Mouse (Mus musculus) cerebellum, adult 18-20 months (tissue): ENCODE results near the gene Ano4.

ENCODE experiments used
- DNase-seq, 2 experiments: peaks; one replicate each; pipeline ENCODE4 v3.0.0; 2021

Ano4 gene

DNA sequence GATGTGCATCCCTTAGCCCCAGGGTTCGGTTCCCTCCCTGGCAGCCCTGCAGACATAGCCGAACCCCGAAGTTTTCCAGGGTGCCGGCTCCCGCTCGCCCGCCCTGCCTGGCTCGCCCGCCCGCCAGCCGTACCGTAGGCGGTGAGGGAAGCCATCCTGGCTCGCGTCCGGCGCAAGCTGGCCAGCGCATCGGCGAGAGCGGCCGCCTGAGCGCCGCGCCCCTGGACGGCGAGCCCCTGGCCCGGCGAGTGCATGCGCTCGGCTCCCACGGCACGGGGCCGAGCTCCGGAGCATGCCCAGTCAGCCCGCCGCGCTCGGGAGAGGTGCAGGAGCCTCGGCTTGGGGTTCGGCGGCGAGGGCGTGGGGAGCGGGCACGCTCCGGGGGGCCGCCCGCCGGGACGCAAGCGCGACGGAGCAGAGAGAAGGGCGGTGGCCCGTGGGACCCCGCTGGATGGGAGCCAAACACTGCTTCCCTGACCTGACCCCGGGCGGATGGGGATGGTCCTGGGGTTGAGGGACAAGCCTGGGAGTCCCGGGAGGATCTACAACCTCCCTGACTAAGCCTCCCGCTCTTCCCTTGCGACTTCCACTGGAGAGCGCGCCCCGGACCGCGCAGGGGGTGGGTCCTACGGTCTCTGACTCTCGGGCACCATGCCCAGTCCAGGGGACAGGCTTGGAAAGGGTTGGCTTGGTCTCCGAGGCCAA, at the start of gene Ano4:
Ano4 (minus strand) TSS at position 272 of the 705 bp plus-strand sequence.
- peak in 1 of 2 experiments; percentile 27 for DNase-seq

DNA sequence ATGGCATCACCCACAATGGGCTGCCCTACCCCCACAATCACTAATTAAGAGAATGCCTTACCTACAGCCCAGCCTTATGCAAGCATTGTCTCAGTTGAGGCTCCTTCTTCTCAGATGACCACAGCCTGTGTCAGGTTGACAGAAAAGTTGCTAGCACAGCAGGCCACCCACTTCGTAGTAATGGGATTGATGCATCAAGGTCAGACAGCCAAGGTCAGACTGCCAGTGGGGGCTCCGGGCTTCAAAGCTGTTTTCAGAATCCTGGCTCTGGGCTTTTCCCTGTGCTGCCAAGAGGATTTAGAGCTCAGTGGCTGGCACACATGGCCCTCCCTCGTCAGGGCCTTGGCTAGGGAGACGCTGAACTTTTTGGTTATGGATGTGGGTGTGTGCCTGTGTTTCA, 48.1 kb upstream of the Ano4 start:
- no peak for DNase-seq

DNA sequence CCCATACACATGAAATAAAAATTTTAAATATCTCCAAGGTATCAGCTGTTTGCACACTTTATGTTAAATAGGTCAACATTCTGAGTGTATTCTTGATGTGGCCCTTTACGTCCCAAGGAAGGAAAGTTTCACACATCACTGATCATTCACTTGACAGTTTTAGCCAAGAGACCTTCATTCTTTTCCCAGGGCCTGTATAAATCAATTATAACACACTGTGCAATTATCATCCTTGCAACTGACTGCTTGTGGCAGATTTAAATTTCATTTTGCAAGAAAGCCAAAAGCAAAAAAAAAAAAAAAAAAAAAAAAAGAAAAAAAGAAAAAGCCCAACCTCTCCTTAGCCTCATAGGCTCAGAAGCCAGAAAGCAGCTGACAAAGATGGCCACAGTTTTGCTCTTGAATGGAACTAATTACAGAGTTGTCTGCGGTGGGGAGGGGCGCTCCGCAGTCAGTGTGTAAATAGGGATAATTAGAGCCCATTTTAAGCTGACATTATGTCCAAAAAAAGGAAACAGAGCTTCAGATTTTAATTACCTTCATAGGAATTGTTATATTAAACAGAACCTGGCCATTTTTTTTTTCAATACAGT, 47.1 kb upstream of the Ano4 start:
- no peak for DNase-seq

DNA sequence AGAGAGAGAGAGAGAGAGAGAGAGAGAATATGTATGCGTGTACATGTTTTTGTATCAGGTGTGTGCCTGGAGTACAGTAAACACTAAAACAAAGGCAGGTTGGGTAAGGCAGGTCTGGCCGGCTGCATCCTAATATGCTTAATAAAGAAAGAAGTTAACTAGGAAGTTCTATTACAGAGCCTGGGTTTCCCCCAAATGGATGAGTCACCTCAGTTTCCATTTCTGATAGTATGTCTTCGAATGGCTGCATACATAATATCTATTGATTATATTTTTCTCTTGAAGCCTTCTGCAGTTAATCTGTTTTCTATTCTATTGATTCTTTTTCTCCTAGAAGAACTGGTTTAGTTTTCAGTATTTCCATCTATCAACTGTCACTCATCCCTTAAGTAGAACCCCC, 41.9 kb upstream of the Ano4 start:
- no peak for DNase-seq

DNA sequence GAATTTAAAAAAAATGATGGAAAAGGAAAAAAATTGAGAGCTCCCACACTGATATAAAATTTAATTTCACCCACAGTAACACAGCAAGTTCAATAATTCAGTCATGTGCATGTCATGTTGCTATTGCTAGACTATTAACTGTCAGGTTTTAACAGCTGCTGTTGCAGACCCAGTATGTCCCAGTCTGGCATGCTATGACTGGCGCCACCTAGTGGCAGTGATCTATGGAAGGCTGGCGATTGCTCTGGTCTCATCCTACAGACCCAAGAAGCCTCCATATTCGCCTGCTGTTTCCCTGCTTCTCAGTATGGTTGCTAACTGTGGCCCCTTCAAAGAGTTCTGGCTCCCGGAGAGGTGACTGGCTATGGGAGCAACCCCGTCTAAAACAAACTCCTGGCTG, 38.9 kb upstream of the Ano4 start:
- peak; percentile 58 to 69 for DNase-seq

DNA sequence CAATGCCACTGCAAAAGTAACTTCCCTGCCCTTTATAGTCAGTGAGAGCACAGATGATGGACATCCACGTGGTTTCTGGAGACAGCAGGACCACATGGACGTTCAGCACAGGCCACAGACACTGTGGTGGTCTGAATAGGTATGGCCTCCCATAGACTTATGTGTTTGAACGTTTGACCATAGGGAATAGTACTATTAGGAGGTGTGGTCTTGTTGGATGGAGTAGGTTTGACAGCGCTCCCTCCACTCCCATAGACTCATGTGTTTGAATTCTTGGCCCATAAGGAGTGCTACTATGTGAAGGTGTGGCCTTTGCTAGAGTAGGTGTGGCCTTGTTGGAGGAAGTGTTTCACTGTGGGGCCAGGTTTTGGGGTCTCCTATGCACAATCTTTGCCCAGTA, 33.2 kb upstream of the Ano4 start:
- DNase-seq: no peak

DNA sequence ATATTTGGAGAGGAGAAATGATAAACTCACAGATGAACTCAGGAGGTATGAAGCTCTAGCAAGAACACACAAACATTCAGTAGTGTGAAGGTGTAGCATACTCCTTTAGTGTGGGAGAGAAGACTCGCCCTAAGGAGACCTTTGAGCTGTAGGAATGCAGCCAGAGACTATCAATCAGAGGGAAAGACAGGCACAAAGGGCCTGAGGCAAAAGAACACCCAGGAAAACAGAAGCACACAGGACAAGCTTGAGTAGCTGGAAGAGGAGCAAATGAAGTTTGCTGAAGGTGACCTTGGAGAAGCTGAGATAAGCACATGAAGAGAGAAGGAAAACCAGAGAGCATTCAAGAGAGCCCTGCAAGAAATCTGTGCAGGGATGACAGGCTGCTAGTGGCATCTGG, 25.5 kb upstream of the Ano4 start:
- no peak for DNase-seq

DNA sequence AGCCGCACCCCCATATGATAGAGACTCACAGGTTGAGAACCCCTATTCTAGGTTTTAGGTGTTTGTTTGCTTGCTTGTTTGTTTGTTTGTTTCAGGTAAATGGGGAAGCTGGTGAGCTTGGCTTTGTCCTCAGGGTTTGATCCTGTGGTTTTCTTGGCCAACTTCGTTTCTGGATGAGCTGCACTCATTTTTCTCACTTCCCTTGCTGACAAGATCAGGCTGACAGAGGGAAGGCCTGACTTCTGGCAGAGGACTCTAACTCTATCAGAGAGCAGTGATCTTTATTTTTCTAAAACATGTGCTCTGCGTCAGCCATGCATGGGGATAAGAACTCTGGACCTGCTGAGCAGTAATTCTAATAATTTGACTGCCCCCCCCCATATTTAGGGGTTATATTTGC, 14.4 kb upstream of the Ano4 start:
- DNase-seq: no peak

DNA sequence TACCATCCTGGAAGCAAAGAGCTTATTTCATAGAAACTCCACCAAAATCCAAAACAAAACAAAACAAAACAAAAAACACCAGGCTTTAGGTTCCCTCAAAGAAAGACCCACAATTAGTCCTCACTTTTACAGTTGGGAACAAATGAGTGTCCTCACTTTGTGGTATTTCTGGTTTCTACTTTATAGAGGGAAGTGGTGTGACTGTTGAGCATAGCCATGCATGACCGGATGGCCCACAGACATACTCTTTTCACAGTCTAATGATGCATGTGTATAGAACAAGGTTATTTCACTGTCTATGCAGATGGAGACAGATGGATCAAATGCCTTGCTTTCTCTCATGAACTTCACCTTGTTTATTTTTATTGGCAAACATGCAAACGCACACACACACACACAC, 10.1 kb upstream of the Ano4 start:
- no peak for DNase-seq

DNA sequence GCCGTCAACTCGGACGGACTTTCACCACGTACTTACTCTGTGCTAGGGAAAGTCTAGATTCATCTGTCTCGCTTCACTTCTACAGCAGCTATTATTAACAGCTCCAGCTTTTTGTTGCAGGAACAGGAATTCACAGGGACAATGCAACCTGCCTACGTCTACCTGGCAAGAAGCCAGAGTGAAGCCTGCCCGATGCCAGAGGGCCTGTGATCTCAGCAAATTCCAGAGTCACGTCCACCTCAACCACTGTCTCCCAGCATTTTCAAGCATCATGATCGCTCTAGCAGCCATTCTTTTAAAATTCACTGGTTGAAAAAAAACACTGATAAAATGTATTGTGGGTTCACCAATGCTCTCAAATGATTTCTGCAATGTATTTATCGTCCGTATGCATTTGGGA, 6.9 kb upstream of the Ano4 start:
- no peak for DNase-seq

DNA sequence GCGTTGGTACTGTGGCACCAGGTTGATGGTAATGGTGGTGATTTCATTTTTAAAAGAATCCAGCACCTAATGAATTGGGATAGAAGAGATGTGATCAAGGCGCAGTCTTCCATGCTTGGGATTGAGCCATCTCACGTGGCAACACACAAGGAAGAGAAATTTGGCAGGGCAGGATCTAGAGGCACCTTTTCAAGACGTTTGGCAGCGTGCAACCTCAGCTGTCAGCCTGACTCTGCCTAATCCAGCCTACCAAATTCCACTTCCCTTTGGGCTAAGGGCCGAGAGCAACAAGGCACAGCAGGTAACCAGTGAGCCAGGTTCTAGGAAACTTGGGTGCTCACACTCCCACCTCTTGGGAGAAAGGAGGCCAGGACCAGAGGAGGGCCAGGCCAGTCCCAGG, 1.0 kb upstream of the Ano4 start:
- DNase-seq: no peak

DNA sequence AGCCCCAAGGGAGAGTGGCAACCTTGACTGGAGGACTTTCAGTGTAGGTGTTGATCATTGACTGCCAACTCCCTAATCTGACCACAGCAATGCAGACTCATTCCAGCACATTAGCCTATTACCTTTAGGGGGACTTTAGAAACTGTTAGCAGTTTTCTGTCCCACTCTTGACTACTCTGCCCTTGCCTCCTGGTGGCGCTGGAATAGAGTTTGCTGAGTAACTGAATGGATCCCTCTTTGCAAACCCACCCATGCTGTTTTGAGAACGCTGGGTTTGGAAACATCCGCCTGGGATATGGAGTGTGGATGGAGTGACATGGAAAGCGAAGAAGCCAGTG, 603 bp upstream of the Ano4 start:
- DNase-seq: no peak

DNA sequence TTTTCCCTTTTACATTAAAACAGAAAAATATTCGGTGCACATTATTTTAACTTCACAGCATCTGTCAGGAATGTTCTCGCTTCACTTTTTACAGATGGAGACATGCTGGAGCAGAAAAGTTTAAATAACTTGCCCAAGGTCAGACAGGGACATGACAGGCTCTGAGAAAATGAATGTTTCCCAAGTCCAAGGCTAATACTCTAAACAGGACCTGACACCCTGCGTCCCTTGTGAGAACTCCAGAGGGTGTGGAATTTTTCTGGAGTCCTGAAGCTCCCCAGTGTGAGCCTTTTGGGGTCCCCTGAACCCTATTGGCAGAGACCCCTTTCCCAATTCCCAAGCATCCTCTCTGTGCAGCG, 451 bp downstream of the Ano4 start:
- no peak for DNase-seq

DNA sequence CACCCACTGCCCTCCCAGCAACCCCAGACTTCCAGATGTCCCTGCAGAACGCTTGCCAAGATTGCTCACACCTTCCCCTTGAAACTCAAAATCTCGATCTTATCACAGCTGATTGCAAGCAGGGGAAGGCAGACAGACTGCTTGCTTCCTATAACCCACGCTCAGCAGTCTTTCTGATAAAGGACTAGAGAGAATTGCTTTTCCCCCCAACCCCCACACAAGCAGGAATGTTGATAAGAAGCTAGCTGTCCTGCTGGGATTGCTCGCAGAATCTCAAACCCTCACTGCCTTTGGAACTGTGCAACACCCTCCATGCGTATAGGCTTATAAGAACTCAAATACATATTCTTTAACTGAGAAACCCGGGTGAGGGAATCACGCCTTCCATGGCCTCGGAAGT, 846 bp downstream of the Ano4 start:
- DNase-seq: no peak

DNA sequence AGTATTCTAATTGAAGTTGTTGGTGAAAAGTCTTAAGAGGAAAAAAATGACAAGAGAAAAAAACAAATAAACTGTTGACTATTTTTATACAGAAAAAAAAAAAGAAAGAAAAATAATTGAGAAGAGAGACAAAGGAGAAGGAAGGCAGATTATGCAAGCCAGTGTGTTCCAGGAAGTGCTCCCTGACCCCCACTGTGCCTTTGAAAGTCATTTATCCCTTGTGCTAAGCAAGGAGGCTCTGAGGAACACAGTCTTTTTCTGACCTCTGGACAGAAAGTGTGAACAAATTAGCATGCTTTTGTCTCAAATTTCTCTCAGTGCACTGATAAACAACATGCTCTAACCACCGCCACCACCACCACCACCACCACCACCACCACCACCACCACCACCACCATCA, 14.3 kb downstream of the Ano4 start:
- DNase-seq: no peak

DNA sequence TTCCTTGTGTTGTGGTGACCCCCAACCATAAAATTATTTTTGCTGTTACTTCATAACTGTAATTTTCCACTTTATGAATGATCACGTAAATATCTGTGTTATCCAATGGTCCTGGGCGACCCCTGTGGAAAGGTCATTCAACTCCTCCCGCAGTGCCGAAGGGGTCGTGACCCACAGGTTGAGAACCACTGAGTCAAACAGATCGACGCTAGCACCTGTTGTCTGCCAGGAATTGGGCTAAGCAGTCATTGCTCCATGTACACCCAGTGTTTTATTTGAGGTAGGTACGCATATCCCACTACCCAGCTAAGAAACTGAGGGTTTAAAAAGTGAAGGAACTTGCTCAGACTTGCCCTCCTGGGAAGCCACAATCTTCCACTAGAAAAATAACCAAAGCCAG, 14.8 kb downstream of the Ano4 start:
- no peak for DNase-seq

DNA sequence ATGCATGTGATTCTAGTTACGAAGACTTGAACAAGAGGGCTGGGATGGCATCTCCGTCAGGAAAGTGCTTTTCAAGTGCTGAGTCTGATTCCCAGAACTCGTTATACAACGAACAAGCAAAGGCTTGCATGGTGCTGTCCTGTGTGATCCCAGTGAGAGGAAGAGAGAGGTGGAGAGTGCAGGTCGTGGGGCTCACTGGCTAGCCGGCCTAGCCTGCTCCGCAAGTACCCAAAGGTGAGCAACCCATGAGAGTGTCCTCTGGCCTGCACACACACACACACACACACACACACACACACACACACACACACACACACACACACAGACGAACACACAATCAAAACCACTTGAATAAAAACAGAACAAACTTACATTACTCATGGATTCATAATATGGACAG, 15.7 kb downstream of the Ano4 start:
- DNase-seq: no peak

DNA sequence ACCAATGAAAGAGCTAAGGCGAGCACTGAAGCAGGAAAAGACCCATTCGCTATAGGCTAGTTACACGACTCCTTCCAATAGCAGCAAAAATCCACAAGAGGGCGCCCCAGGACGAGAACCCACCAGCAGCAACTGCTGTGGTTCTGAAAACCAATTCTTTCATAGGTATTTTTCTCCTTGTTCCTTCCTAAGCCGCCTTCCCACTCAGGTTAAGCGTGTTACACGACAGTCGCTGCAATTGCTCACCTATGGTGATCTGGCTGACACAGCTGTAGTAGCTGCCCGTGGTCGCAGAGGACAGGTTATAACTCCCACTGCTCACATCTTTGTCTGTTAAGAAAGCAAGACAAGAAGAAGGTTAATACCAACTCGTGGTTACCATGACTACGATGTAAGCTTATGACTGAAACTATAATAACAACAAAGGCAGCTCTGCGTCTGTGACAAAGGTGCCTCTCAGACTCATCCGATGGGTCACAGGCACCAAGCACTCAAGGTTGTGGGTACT, 17.5 kb downstream of the Ano4 start:
- DNase-seq: peak; percentile 61 to 74

DNA sequence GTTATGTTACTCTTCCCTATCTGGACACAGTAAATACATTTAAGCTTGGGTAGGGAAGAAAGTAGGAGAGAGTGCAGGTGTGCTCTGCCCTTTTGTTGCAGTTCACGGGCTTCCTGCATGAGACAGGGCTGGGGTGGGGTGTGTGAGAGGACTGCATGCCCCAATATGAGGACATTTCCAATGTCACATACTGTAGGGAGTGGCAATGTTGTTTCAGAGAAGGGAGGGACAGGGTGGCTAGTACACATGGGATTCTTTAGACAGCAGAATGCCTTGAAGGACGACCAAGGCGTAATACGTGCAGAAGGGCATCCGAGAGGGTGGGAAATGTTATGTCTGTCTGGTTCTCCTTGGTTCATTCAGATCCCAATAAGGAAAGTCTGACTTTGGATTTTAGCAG, 18.2 kb downstream of the Ano4 start:
- DNase-seq: no peak

DNA sequence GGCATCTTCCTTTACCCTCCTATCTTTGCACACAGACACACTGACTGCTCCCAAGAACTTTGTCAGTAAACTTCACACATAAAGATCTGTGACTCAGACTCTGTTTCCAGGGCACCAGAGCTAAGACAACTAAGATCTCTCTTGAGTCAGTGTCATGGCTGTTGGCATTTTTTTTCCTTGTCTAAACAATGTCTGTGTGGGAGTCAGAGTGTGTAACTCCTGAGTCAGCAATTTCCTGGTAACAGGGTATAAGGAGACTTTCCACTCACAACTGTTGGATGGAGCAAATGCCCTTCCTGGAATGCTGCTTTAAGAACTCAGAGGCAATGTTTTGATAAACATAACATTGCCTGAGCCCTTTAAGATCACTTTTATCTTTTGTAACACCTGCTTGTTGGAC, 37.0 kb downstream of the Ano4 start:
- no peak for DNase-seq

DNA sequence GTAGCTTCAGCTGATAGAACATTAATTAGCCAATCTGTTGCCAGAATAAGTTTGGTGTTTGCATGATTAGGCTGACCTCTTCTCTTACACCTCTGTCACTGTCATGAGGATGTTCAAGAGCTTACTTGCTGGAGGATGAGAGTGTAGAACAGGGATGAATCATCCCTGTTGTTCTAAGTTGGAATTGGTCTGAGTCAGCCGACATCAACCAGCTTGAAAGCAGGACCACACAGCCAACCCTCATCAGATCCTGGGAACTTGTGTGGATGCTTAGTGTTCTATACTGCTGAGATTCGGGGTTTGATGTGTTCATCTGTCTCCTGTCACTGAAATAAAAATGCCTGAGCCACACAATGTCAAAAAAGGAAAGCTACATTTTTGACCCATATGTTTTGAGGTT, 44.2 kb downstream of the Ano4 start:
- no peak for DNase-seq

DNA sequence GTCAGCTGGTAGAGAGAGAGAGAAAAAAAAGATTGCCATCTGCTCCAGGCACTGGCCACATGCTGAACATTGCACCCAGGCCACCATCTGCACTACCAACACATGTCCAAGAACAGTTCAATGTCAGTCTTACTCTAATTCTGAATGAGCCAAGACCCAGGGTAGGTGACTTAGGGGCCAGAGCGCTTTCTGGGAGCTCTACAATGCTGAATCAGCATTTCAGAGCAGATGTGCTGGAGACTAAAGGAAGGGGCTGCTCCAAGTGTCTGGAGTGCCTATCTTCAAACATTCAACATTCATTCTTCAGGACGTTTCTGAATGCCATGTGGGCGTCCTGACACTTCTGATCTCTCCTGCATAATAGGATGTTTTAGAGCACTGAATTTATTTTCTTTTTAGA, 51.8 kb downstream of the Ano4 start:
- peak in 1 of 2 experiments; percentile 4 for DNase-seq

DNA sequence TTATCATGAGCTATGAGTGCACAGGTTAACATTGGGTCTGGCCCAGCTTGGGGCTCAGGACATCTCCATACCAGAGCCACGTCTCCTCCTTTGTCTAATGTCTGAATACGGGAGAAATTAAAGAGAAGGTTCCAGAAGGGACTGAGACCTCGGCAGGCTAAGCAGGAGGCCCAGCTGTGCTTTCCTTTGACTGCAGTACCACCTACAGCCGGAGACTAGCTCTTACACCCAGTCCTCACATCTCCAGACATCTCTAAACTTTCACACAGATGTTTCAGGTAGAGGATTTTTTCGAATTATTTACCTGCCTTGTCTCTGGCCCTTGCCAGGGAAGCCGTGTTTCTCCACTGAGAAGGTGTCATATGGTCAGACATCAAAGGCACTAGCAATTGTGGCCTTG, 53.9 kb downstream of the Ano4 start:
- no peak for DNase-seq

DNA sequence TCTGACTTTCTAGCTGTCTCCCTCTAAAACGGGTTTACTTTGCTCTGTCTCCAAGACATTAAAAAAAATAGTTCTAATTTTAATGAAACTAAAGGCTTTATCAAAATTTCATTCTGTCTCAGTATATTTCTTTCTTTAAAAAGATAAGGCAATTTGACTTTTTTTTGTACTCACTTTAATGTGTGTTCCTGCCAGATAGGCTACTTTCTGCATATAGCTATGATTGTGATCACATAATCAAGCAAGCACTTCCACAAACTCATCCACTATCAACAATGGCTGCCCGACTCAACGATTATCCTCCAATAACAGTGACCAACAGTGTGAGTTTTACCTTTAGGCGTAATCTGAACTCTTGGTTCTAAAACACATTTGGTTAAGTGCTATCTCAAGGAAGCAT, 55.3 kb downstream of the Ano4 start:
- no peak for DNase-seq

DNA sequence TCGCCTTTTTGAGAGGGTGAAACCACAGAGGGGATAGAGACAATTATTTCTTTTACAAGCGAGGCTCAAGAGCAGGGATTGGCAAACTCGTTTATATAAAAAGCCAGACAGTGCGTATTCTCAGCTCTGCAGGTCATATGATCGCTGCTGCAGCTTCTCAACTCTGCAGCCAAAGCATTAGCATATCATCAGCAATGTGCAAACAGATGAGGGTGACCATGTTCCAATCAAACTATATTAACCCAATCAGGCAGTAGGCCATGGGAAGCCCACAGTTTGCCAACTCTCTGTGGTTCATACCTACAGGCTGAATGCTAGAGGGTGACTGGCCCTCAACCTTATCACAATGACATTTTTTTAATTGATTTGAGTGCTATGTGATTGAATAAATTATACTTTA, 64.2 kb downstream of the Ano4 start:
- DNase-seq: no peak
